Mouse (Mus musculus) right cerebral cortex, postnatal 4 days (tissue): ENCODE data around the gene Grn.

ENCODE experiments used
- DNase-seq: peaks from one replicate; pipeline ENCODE4 v3.0.0-alpha.2; 2022

The Grn gene

GRCm38 (mm10) chr11:102428981-102429540 lies 1.1 kb upstream of the Grn start:
- DNase-seq: no peak

- no peak for DNase-seq
Measured at GRCm38 (mm10) chr11:102429551-102429950, 564 bp upstream of the Grn start.

- DNase-seq: peak; percentile 78
Measured at GRCm38 (mm10) chr11:102431018-102431645, 1.0 kb downstream of the Grn start.

GRCm38 (mm10) chr11:102431728-102432114 lies 1.6 kb downstream of the Grn start:
- no peak for DNase-seq

GRCm38 (mm10) chr11:102432115-102432843 lies 2.2 kb downstream of the Grn start:
- DNase-seq: no peak

- no peak for DNase-seq
Measured at GRCm38 (mm10) chr11:102432896-102433295, 2.8 kb downstream of the Grn start.

- DNase-seq: no peak
Measured at GRCm38 (mm10) chr11:102433866-102434265, 3.8 kb downstream of the Grn start.

- DNase-seq: peak; percentile 94
Measured at GRCm38 (mm10) chr11:102434406-102434805, 4.3 kb downstream of the Grn start.

- DNase-seq: no peak
Measured at GRCm38 (mm10) chr11:102434816-102435705, 4.9 kb downstream of the Grn start.

GRCm38 (mm10) chr11:102435754-102436470 lies 5.8 kb downstream of the Grn start:
- peak; percentile 50 for DNase-seq

- no peak for DNase-seq
Measured at GRCm38 (mm10) chr11:102436471-102436790, 6.3 kb downstream of the Grn start.

- peak; percentile 66 for DNase-seq
Measured at GRCm38 (mm10) chr11:102437120-102438061, 7.3 kb downstream of the Grn start.

- peak; percentile 96 for DNase-seq
Measured at GRCm38 (mm10) chr11:102438212-102439092, 8.3 kb downstream of the Grn start.

GRCm38 (mm10) chr11:102439093-102440082 lies 9.3 kb downstream of the Grn start:
- DNase-seq: no peak

GRCm38 (mm10) chr11:102440255-102440654 lies 10.1 kb downstream of the Grn start:
- DNase-seq: no peak

GRCm38 (mm10) chr11:102441434-102441833 lies 11.3 kb downstream of the Grn start:
- DNase-seq: no peak

GRCm38 (mm10) chr11:102442089-102442488 lies 12.0 kb downstream of the Grn start:
- DNase-seq: no peak

GRCm38 (mm10) chr11:102443740-102444139 lies 13.6 kb downstream of the Grn start:
- DNase-seq: no peak

- no peak for DNase-seq
Measured at GRCm38 (mm10) chr11:102444321-102444720, 14.2 kb downstream of the Grn start.
